Mouse (Mus musculus): ENCODE results near the gene Samsn1.

- TF ChIP-seq EP300 (IDR thresholded peaks at IDR 0.05; ENCODE audit: insufficient read depth, low read depth, low read length) = no peak
- no peak for TF ChIP-seq POLR2A (IDR thresholded peaks at IDR 0.05; ENCODE audit: insufficient read depth, low read depth, low read length)
- TF ChIP-seq CTCF (IDR thresholded peaks at IDR 0.05) = no peak
These were observed 32.0 kb upstream of the Samsn1 start for GRCm38 (mm10) chr16:76054079-76054478.
